Mouse (Mus musculus): ENCODE measurements around the gene Tmco3. TPM values are rescaled to one million over a fixed set of nuclear protein-coding genes. Genes with fewer than 3 reads are reported as not detected.

Tmco3 gene
- total RNA-seq, 4 experiments from 2014 or later: 12.0 to 21.5 (median 17.1) TPM

DNA sequence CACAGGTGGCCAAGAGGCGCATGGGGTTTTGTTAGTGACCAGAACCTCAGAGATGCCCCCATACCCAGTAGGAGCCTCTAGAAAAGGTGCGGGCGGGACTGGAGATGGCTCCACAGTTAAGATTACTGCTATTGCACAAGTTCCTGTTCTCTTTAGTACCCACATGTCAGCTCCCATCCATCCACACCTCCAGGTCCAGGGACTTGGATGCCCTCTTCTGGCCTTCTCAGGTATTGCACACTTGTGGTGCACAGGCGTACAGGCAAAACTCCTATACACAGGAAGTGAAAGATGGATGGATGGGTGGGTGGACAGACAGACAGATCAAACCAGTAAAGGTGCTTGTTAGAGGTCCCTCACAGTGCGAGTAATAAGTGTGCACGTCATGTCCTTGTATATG, 73.9 kb downstream of the Tmco3 start:
- no peak for DNase-seq (ENCODE audit: low spot score in 2 of 2)

Other genes starting within 250 kb of the Tmco3 start
- gene Proz, start 227.3 kb upstream of the Tmco3 start, total RNA-seq (2022): under 1 TPM in 1 of 4 experiments, not detected in 3; 0.29 TPM
- 1 to 10 TPM; 6.5 to 7.6 (median 6.8) TPM for gene Pcid2, start 182.7 kb upstream of the Tmco3 start, total RNA-seq (2022)
- 10 to 100 TPM; 70.4 to 74.4 (median 71.9) TPM for gene Cul4a, start 182.6 kb upstream of the Tmco3 start, total RNA-seq (2022)
- 100 to 1,000 TPM; 405 to 451 (median 426) TPM for gene Lamp1, start 129.0 kb upstream of the Tmco3 start, total RNA-seq (2022)
- 10 to 100 TPM in 3 of 4 experiments, 1 to 10 TPM in 1; 9.3 to 14.1 (median 11.8) TPM for gene Grtp1, start 87.6 kb upstream of the Tmco3 start, total RNA-seq (2022)
- 10 to 100 TPM; 50.0 to 62.3 (median 56.3) TPM for gene Adprhl1, start 34.0 kb upstream of the Tmco3 start, total RNA-seq (2022)
- gene Dcun1d2, start 59 bp upstream of the Tmco3 start, total RNA-seq (2022): 10 to 100 TPM; 80.1 to 95.6 (median 88.1) TPM
- gene Tfdp1, start 50.6 kb downstream of the Tmco3 start, total RNA-seq (2022): 10 to 100 TPM; 49.4 to 70.8 (median 63.2) TPM
- gene Atp4b, start 108.6 kb downstream of the Tmco3 start, total RNA-seq (2022): not detected
- not detected for gene Grk1, start 116.9 kb downstream of the Tmco3 start, total RNA-seq (2022)
- 1 to 10 TPM; 1.3 to 2.5 (median 2.2) TPM for gene Tmem255b, start 147.0 kb downstream of the Tmco3 start, total RNA-seq (2022)
- gene Gas6, start 206.3 kb downstream of the Tmco3 start, total RNA-seq (2022): 100 to 1,000 TPM in 1 of 4 experiments, 10 to 100 TPM in 3; 62.5 to 101 (median 75.1) TPM

All from gastrocnemius, adult 8-10 months (tissue).